Mouse (Mus musculus): ENCODE measurements around the gene Tnp1.

Tnp1 gene

GRCm38 (mm10) chr1:73015731-73016130 is at the start of gene Tnp1:
TSS of gene Tnp1 (minus strand) at chr1:73015909.
- no peak for DNase-seq

DNA sequence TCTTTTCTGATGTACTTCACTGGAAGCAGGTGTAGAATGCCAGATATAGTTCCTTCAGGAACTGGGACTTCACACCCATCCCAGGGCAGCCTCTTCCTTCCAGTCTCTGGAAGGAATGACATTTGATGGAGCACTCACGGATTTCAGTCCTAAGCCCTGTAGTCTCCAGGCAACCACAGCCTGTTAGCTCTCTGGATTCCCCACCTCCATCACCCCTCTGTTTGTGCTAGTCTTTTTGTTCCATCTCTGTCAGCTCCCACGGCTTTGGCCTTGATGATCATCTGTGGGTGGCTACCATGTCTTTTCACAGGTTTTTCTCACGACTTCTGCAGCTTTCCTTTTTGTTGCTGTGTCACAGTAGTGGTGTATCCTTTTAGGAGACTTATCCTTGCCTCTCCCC is 48.6 kb upstream of the Tnp1 start:
- no peak for DNase-seq

- DNase-seq = no peak
Observed at GRCm38 (mm10) chr1:73061491-73062233, 46.0 kb upstream of the Tnp1 start.

GRCm38 (mm10) chr1:73060271-73060670 is 44.6 kb upstream of the Tnp1 start:
- DNase-seq = no peak

GRCm38 (mm10) chr1:73056266-73057001 is 40.7 kb upstream of the Tnp1 start:
- no peak for DNase-seq

GRCm38 (mm10) chr1:73055820-73056219 is 40.1 kb upstream of the Tnp1 start:
- no peak for DNase-seq

DNA sequence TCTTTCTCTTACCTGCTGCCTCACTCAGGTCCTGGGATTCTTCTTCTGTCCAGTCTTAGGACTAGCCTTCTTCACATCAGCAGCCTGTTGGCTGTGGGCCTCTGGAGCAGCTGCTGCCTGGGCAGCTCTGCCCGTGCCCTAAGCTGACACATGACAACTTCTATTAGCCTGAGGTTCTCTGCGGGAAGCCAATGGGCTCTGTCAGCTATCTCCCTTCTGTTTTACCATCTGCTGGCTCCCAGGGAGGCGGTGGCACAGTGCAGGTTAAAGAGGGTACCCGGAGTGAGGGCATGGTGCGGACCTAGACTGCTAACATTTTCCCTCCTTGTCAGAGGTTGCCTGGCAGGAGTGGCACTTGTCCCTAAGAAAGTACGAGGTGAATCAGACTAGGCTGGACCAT is 39.5 kb upstream of the Tnp1 start:
- DNase-seq = no peak

GRCm38 (mm10) chr1:73053545-73054326 is 38.0 kb upstream of the Tnp1 start:
- DNase-seq = no peak

GRCm38 (mm10) chr1:73046896-73047672 is 31.4 kb upstream of the Tnp1 start:
- DNase-seq = no peak

DNA sequence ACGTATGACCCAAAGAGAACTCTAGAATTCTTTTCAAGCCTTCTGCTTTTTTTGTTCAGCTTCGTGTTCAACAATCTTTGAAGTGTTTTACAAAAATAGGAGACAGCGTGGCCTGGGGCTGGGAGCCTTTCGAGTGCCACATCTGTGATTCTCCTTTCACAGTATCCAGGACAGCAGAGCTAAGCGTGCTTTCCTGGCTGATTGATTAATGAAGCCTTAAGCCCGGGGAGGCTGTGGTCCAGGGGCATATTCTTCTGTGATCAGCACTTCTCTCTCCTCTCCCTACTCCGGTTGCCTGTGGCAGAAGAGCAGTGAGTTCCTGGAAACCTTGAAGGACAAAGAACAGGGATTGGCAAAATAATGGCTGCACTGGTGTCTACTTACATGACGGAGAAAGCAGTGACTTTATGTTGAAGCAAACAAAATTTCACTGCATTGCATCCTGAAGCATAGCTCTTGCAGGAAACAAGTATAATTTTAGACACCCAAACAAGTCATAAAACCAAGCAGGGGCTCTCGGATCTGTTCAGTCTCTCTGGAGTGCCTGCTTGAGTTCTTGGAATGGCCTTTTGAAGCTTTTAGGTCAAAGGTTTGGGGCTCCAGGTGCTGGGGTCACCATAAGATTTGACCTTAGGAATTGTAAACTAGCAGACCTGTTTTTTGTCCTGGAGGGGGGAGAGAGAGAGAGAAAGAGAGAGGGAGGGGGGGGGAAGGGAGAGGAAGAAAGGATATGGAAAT is 30.4 kb upstream of the Tnp1 start:
- no peak for DNase-seq

DNA sequence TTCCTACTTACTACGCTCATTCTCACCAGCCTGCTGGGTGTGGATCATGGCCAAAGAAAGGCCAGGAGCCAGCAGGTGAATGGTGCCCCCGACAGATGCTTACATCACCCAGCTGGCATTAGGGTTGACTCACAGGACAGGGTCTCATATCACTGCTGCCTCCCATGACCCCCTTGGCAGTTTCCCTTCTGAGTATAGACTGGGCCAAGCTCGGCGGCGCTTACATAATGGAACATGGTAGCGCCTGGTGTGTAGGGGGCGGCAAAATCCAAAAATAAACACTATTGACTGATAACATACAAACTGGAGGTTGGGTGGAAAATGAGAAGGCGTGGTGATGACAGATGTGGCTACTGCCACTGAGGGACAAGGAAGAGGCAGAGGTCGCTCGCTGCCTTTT is 28.0 kb upstream of the Tnp1 start:
- no peak for DNase-seq

DNA sequence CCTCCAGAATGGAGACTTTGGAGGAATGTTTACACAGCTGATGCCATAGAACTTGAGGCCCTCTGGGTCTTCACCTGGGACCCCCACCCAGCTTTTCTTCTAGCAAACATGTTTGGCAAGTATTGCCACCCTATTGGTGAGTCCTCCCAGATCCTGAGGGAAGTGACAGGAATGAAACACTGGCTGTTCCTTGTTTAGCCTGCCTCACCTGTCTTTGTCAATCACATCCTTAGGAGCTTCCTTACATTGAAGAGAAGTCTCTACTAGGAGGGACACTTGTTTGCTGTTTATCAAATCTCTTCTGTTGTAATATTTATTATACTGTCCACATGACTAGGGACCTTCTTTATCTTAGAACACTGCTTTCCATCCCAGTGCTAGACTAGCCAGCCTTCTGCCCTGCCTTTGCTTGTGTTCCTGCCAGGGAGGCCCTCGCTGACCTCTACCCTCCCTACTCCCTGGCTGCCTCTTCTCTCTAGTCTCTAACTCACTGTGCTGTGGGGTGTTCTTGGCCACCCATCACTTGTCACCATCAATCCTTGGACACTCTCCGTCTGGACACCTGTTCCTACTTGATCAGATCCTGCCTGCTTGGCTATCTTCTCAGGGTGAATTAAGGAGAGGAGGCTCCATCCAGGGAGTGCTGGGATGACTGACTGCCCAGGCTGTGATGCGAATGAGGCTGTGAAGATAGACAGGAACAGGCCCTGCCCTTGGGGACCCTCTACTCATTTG is 25.1 kb upstream of the Tnp1 start:
- DNase-seq = no peak

- DNase-seq = no peak
Observed at GRCm38 (mm10) chr1:73038532-73038931, 22.8 kb upstream of the Tnp1 start.

DNA sequence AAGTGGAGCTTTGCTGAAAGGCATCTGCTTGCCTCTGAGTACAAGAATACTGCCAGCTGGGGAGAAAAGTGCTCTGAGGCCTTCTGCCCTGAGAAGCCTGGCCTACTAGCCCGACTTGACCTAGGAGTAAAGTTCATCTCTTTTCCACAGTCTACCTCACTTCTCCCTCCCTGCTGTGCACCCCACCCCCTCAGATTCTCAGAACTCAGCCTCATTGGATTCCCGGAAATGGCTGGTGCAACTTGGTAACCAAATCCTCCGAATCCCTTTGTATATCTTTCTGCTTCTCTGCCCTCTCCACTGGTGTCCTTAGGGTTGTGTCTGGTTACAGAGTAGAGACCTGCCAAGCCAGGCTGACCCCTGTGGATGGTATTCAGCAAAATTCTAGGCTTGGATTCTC is 20.8 kb upstream of the Tnp1 start:
- DNase-seq = no peak

DNA sequence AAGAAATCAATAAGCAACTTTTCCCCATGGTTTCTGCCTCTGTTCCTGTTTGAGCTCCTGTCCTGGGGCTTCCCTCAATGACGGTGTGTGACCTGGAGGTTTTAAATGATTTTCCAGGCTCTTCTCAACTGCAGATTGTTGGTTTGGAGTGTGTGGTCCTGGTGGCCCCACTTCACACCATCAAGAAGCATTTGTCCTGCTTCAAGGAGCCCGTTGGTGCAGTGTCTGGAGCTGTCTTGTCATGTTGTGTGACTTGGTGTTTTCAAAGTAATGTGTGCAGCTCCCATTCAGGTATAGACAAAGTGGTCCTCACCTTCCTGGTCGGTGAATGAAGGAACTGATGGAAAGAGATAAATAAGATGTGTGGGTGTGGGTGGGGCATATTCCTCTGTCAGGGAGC is 20.0 kb upstream of the Tnp1 start:
- DNase-seq = no peak

- DNase-seq = no peak
Observed at GRCm38 (mm10) chr1:73032491-73032890, 16.8 kb upstream of the Tnp1 start.

GRCm38 (mm10) chr1:73028741-73029140 is 13.0 kb upstream of the Tnp1 start:
- DNase-seq = no peak

GRCm38 (mm10) chr1:73027381-73027780 is 11.7 kb upstream of the Tnp1 start:
- DNase-seq = no peak

GRCm38 (mm10) chr1:73026786-73027299 is 11.1 kb upstream of the Tnp1 start:
- no peak for DNase-seq

DNA sequence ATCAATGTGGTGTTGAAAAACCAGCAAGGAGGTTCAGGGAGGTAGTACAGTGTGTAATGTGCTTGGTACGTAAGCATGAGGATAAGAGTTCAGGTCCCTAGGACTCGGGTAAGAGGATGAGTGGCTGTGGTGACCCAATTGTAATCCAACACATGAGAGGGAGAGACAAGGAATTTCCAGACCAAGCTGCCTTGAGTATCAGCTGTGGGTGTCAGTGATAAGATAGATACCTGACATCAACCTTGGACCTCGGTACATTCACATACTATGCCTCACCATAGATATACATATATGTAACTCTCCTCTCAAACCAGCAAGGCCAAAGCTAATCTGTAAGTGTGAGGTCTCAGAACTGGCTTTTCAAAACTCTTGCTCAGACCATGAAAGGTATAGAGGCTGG is 10.4 kb upstream of the Tnp1 start:
- no peak for DNase-seq

GRCm38 (mm10) chr1:73006847-73007246 is 8.9 kb downstream of the Tnp1 start:
- no peak for DNase-seq
